Mouse (Mus musculus) heart, postnatal 0 days (tissue): ENCODE measurements around the gene Acpp.

ENCODE experiments used
- CTCF ChIP-seq: IDR thresholded peaks from 2 replicates; pipeline ENCODE4 v1.5.1; 2016; ENCODE audit warnings: antibody characterized with exemption, control low read depth, low read depth
- EP300 ChIP-seq: IDR thresholded peaks from 2 replicates; pipeline ENCODE4 v1.6.1; 2016; ENCODE audit warnings: antibody characterized with exemption, low read depth

- TF ChIP-seq CTCF: no peak
- TF ChIP-seq EP300: no peak
Measured at GRCm38 (mm10) chr9:104382571-104383170, 45.1 kb upstream of the Acpp start.
